Mouse (Mus musculus) urinary bladder, postnatal 36 days (tissue): ENCODE results near the gene Lins1.

Source experiments
- DNase-seq, 2 experiments: peaks; one replicate each; pipeline ENCODE4 v3.0.0; 2022; ENCODE audit warnings: low spot score in 2 of 2, mixed read lengths in 1 of 2

Lins1 gene

GRCm38 (mm10) chr7:66729232-66729631 is 39.5 kb downstream of the Lins1 start:
- DNase-seq, result no peak

GRCm38 (mm10) chr7:66733431-66733830 is 43.7 kb downstream of the Lins1 start:
- DNase-seq, result no peak

- DNase-seq, result no peak
Measured at GRCm38 (mm10) chr7:66733882-66734281, 44.2 kb downstream of the Lins1 start.

GRCm38 (mm10) chr7:66734466-66734865 is 44.8 kb downstream of the Lins1 start:
- no peak for DNase-seq

GRCm38 (mm10) chr7:66734993-66735392 is 45.3 kb downstream of the Lins1 start:
- no peak for DNase-seq

- DNase-seq, result no peak
Measured at GRCm38 (mm10) chr7:66737418-66737817, 47.7 kb downstream of the Lins1 start.

- DNase-seq, result no peak
Measured at GRCm38 (mm10) chr7:66741008-66741407, 51.3 kb downstream of the Lins1 start.

- no peak for DNase-seq
Measured at GRCm38 (mm10) chr7:66741412-66741811, 51.7 kb downstream of the Lins1 start.

GRCm38 (mm10) chr7:66743377-66743781 is 53.7 kb downstream of the Lins1 start, which contains the start of gene Cers3:
Cers3 (plus strand) TSS chr7:66743504.
- DNase-seq, result peak in 1 of 2 experiments; percentile 35

GRCm38 (mm10) chr7:66746972-66747371 is 57.3 kb downstream of the Lins1 start:
- DNase-seq, result no peak

GRCm38 (mm10) chr7:66749998-66750397 is 60.3 kb downstream of the Lins1 start:
- DNase-seq, result no peak

GRCm38 (mm10) chr7:66753816-66754215 is 64.1 kb downstream of the Lins1 start:
- DNase-seq, result no peak

- DNase-seq, result no peak
Measured at GRCm38 (mm10) chr7:66755611-66756010, 65.9 kb downstream of the Lins1 start.
